Mouse (Mus musculus): Measurements from ENCODE around the gene Bak1. TPM values are rescaled to one million over a fixed set of nuclear protein-coding genes. Genes with fewer than 3 reads are reported as not detected.
A peak's percentile ranks its signal among the peaks of the same experiment; 100 is the strongest.

The Bak1 gene
- polyA plus RNA-seq, 1 experiment from 2014 or later: 5.3 TPM

GRCm38 (mm10) chr17:27036465-27036864 lies 7.7 kb upstream of the Bak1 start:
- no peaks in the 10 kb centered on the region for H3K9me3 ChIP-seq
- no peak overlapping the region for H3K27ac ChIP-seq
- peaks cover 53% of the 10 kb centered on the region for H3K4me1 ChIP-seq (replicated peaks)
- H3K9ac ChIP-seq (replicated peaks): no peak overlapping the region
- no peak overlapping the region for H3K4me2 ChIP-seq
- ATAC-seq (ENCODE audit: insufficient number of reproducible peaks, insufficient read depth, low FRiP score, low TSS enrichment, low read depth): no peak
- no peaks in the 10 kb centered on the region; the same call in 1 of the 2 replicates for H3K27me3 ChIP-seq
- H3K4me3 ChIP-seq (replicated peaks): no peak overlapping the region
- no peaks in the 10 kb centered on the region for H3K36me3 ChIP-seq
- 76% methylated on average over 7 of the region's 7 CpGs for WGBS

- no peaks in the 10 kb centered on the region for H3K36me3 ChIP-seq
- ATAC-seq (ENCODE audit: insufficient number of reproducible peaks, insufficient read depth, low FRiP score, low TSS enrichment, low read depth): peak; percentile 15; the same call in 1 of the 2 replicates
- peak overlapping the region; percentile 24 for H3K4me2 ChIP-seq
- H3K9ac ChIP-seq (replicated peaks): no peak overlapping the region
- WGBS: 3% methylated on average over 14 of the region's 14 CpGs
- H3K9me3 ChIP-seq: no peaks in the 10 kb centered on the region
- peaks cover 25% of the 10 kb centered on the region for H3K4me1 ChIP-seq (replicated peaks)
- H3K27ac ChIP-seq: no peak overlapping the region
- no peaks in the 10 kb centered on the region; the same call in 1 of the 2 replicates for H3K27me3 ChIP-seq
- no peak overlapping the region for H3K4me3 ChIP-seq (replicated peaks)
These were observed 4.1 kb upstream of the Bak1 start for GRCm38 (mm10) chr17:27032869-27033268.

- ATAC-seq (ENCODE audit: insufficient number of reproducible peaks, insufficient read depth, low FRiP score, low TSS enrichment, low read depth): no peak
- Histone ChIP-seq H3K27ac (no peak overlapping the region), H3K36me3 (no peaks in the 10 kb centered on the region), H3K4me2 (peak overlapping the region; percentile 24; the same call in 1 of the 2 replicates), H3K27me3 (no peaks in the 10 kb centered on the region; the same call in 1 of the 2 replicates), H3K4me3 (replicated peaks) (no peak overlapping the region), H3K9ac (replicated peaks) (no peak overlapping the region), H3K9me3 (no peaks in the 10 kb centered on the region), H3K4me1 (replicated peaks) (peaks cover 28% of the 10 kb centered on the region)
- 60% methylated on average over 7 of the region's 7 CpGs for WGBS
These were observed 3.5 kb upstream of the Bak1 start for GRCm38 (mm10) chr17:27032328-27032727.

- 87% methylated on average over 4 of the region's 4 CpGs for WGBS
- no peak overlapping the region for H3K9ac ChIP-seq (replicated peaks)
- no peak for ATAC-seq (ENCODE audit: insufficient number of reproducible peaks, insufficient read depth, low FRiP score, low TSS enrichment, low read depth)
- H3K4me2 ChIP-seq: no peak overlapping the region
- H3K4me3 ChIP-seq (replicated peaks): no peak overlapping the region
- H3K27ac ChIP-seq: no peak overlapping the region
- H3K4me1 ChIP-seq (replicated peaks): peaks cover 29% of the 10 kb centered on the region
- H3K27me3 ChIP-seq: no peaks in the 10 kb centered on the region
- no peaks in the 10 kb centered on the region for H3K9me3 ChIP-seq
- H3K36me3 ChIP-seq: peaks cover 6% of the 10 kb centered on the region
These were observed 2.1 kb upstream of the Bak1 start for GRCm38 (mm10) chr17:27030896-27031295.

GRCm38 (mm10) chr17:27029431-27029830 lies 622 bp upstream of the Bak1 start:
- ATAC-seq (ENCODE audit: insufficient number of reproducible peaks, insufficient read depth, low FRiP score, low TSS enrichment, low read depth): no peak
- Histone ChIP-seq H3K27me3 (no peaks in the 10 kb centered on the region), H3K4me3 (replicated peaks) (no peak overlapping the region), H3K9ac (replicated peaks) (0 out of 2 replicates have a peak overlapping the region, but pooled peaks have one; percentile 94), H3K36me3 (peaks cover 20% of the 10 kb centered on the region), H3K27ac (no peak overlapping the region), H3K4me1 (replicated peaks) (peaks cover 20% of the 10 kb centered on the region), H3K9me3 (no peaks in the 10 kb centered on the region), H3K4me2 (no peak overlapping the region)
- WGBS: 90% methylated on average over 14 of the region's 14 CpGs

GRCm38 (mm10) chr17:27028284-27028795 lies 469 bp downstream of the Bak1 start:
- Histone ChIP-seq H3K36me3 (peaks cover 31% of the 10 kb centered on the region), H3K9ac (replicated peaks) (peak overlapping the region; percentile 94), H3K4me2 (peak overlapping the region; percentile 90), H3K27me3 (no peaks in the 10 kb centered on the region), H3K4me1 (replicated peaks) (peaks cover 20% of the 10 kb centered on the region), H3K4me3 (replicated peaks) (peak overlapping the region; percentile 70), H3K9me3 (no peaks in the 10 kb centered on the region), H3K27ac (peak overlapping the region; percentile 82)
- peak; percentile 63 for ATAC-seq (ENCODE audit: insufficient number of reproducible peaks, insufficient read depth, low FRiP score, low TSS enrichment, low read depth)
- 2% methylated on average over 19 of the region's 19 CpGs for WGBS

- peaks cover 38% of the 10 kb centered on the region for H3K36me3 ChIP-seq
These were observed 1.1 kb downstream of the Bak1 start for GRCm38 (mm10) chr17:27027460-27028283.

GRCm38 (mm10) chr17:27025951-27026350 lies 2.9 kb downstream of the Bak1 start:
- H3K27ac ChIP-seq: no peak overlapping the region
- H3K4me3 ChIP-seq (replicated peaks): no peak overlapping the region
- peaks cover 55% of the 10 kb centered on the region for H3K36me3 ChIP-seq
- WGBS: 90% methylated on average over 3 of the region's 3 CpGs
- peaks cover 16% of the 10 kb centered on the region for H3K4me1 ChIP-seq (replicated peaks)
- no peak for ATAC-seq (ENCODE audit: insufficient number of reproducible peaks, insufficient read depth, low FRiP score, low TSS enrichment, low read depth)
- no peaks in the 10 kb centered on the region for H3K27me3 ChIP-seq
- H3K9ac ChIP-seq (replicated peaks): no peak overlapping the region
- no peak overlapping the region for H3K4me2 ChIP-seq
- no peaks in the 10 kb centered on the region for H3K9me3 ChIP-seq

More at GRCm38 (mm10) chr17:27027460-27028283, 1.1 kb downstream of the Bak1 start:
- Histone ChIP-seq H3K4me1 (replicated peaks) (peaks cover 18% of the 10 kb centered on the region), H3K4me3 (replicated peaks) (peak overlapping the region; percentile 70), H3K27ac (peak overlapping the region; percentile 82), H3K9ac (replicated peaks) (peak overlapping the region; percentile 94), H3K9me3 (no peaks in the 10 kb centered on the region), H3K27me3 (no peaks in the 10 kb centered on the region), H3K4me2 (peak overlapping the region; percentile 90)
- ATAC-seq (ENCODE audit: insufficient number of reproducible peaks, insufficient read depth, low FRiP score, low TSS enrichment, low read depth): no peak
- WGBS: 22% methylated on average over 12 of the region's 12 CpGs

GRCm38 (mm10) chr17:27025326-27025902 lies 3.4 kb downstream of the Bak1 start:
- Histone ChIP-seq H3K9me3 (no peaks in the 10 kb centered on the region), H3K27me3 (no peaks in the 10 kb centered on the region), H3K4me3 (replicated peaks) (no peak overlapping the region), H3K36me3 (peaks cover 60% of the 10 kb centered on the region), H3K4me2 (no peak overlapping the region), H3K9ac (replicated peaks) (no peak overlapping the region), H3K4me1 (replicated peaks) (peaks cover 16% of the 10 kb centered on the region), H3K27ac (no peak overlapping the region)
- 96% methylated on average over 17 of the region's 17 CpGs for WGBS
- ATAC-seq (ENCODE audit: insufficient number of reproducible peaks, insufficient read depth, low FRiP score, low TSS enrichment, low read depth): no peak

GRCm38 (mm10) chr17:27023342-27023741 lies 5.5 kb downstream of the Bak1 start:
- no peak overlapping the region for H3K4me2 ChIP-seq
- peaks cover 72% of the 10 kb centered on the region for H3K36me3 ChIP-seq
- 93% methylated on average over 4 of the region's 4 CpGs for WGBS
- H3K27ac ChIP-seq: no peak overlapping the region
- H3K27me3 ChIP-seq: no peaks in the 10 kb centered on the region
- ATAC-seq (ENCODE audit: insufficient number of reproducible peaks, insufficient read depth, low FRiP score, low TSS enrichment, low read depth): no peak
- H3K9ac ChIP-seq (replicated peaks): no peak overlapping the region
- peaks cover 14% of the 10 kb centered on the region for H3K4me1 ChIP-seq (replicated peaks)
- H3K4me3 ChIP-seq (replicated peaks): no peak overlapping the region
- H3K9me3 ChIP-seq: no peaks in the 10 kb centered on the region

GRCm38 (mm10) chr17:27021736-27022135 lies 7.1 kb downstream of the Bak1 start:
- peaks cover 11% of the 10 kb centered on the region for H3K4me1 ChIP-seq (replicated peaks)
- ATAC-seq (ENCODE audit: insufficient number of reproducible peaks, insufficient read depth, low FRiP score, low TSS enrichment, low read depth): no peak
- H3K27ac ChIP-seq: no peak overlapping the region
- no peaks in the 10 kb centered on the region for H3K27me3 ChIP-seq
- 91% methylated on average over 9 of the region's 9 CpGs for WGBS
- H3K9ac ChIP-seq (replicated peaks): no peak overlapping the region
- no peak overlapping the region for H3K4me3 ChIP-seq (replicated peaks)
- peaks cover 72% of the 10 kb centered on the region for H3K36me3 ChIP-seq
- no peaks in the 10 kb centered on the region for H3K9me3 ChIP-seq
- no peak overlapping the region for H3K4me2 ChIP-seq
